Mouse (Mus musculus) cerebellum, adult 9-10 months (tissue): Measurements from ENCODE around the gene Gm17402.
A peak's percentile ranks its signal among the peaks of the same experiment; 100 is the strongest.

Experiments used
- DNase-seq: peaks from one replicate; pipeline ENCODE4 v3.0.0; 2022

Gene Gm17402

GRCm38 (mm10) chr3:67375063-67375462 lies at the start of gene Gm17402:
Gene Gm17402, minus strand, starts transcription at chr3:67375163.
- no peak for DNase-seq

DNA sequence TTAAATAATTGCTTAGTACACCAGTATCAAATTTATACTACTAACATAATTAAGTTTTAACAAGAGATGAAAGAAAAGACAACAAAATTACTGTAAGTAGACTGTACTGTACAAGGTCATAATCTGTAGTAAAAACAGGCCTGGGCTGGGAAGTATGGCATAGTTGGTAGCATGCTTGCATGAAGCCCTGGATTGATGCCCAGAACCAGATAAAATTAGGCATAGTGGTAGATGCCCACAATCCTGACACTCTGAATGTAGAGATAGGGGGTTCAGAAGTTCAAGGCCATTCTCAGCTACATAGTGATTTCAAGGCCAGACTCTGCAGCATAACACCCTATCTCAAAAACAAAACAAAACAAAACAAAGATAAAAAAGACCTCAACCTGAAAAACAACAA lies 3.3 kb upstream of the Gm17402 start:
- DNase-seq, result no peak

DNA sequence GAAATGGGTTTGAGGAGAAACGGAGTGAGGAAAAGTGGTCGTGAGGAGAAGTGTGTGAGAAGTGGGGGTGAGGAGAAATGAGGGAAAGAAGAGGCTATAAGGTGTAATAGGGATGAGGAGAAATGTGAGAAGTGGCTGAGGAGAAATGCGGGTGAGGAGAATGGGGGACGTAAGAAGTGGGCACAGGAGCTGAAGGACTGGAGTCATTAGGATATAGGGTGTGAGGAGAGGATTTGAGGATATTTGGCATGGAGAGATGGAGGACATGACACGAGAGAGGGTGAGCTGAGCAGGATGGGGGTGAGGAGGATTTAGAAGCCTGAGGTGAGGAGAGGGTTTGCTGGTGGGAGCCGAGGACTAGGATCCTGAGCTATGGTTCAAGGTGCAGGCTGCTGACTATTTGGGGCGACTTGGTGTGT lies 594 bp downstream of the Gm17402 start:
- DNase-seq, result no peak

GRCm38 (mm10) chr3:67373872-67374271 lies 1.1 kb downstream of the Gm17402 start, which contains the start of gene Mlf1:
Gene Mlf1, plus strand, starts transcription at chr3:67374097.
- DNase-seq, result peak; percentile 82

- DNase-seq, result no peak
Measured at GRCm38 (mm10) chr3:67372781-67373180, 2.2 kb downstream of the Gm17402 start.

GRCm38 (mm10) chr3:67372194-67372593 lies 2.8 kb downstream of the Gm17402 start:
- DNase-seq, result no peak

DNA sequence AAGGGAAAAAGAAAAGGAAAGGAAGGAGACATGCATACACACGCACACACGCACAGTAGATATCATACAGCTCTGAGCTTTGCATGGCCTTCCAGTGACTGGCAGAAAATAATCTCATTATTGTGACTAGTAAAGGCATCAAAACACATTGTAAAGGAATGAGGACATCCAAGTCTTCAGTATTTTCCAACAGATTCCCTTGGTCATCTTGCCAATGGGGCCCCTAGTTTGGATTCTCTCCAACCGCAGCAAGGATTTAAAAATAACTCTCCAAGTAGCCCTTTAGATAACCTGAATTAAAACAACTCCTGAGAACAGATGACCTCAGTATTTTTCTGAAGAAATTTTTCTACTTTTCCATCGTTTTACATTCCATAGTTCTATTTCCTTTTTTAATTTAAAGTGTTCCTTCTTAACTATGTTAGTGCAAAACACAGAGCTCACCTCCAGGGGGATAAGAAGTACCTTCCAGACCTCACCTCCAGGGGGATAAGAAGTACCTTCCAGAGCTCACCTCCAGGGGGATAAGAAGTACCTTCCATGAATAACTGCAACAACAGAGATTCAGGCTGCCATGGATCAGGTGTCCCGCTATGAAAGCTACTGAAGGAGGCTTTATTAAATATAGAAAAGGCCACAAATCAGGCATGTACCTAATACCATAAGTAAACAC lies 5.4 kb downstream of the Gm17402 start:
- no peak for DNase-seq

GRCm38 (mm10) chr3:67367481-67367880 lies 7.5 kb downstream of the Gm17402 start:
- no peak for DNase-seq

- no peak for DNase-seq
Measured at GRCm38 (mm10) chr3:67366087-67366892, 8.7 kb downstream of the Gm17402 start.

DNA sequence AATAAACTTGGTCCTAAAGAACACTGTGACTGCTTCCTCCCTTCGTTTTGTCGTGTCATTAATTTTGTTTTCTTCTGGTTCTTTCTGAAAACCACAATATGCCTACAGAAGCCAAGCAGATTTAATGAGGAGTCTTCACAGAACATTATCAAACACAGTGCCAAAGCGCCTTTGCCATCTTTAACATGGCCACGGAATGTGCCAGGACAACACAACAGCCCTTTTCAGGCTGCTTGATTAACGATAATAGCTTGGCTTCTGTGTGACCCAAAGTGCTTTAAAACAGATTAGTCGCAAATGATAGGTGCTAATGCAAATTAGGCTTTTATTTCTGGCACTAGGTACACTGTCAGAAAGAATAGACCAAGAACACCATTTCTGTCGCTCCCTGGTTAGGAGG lies 16.6 kb downstream of the Gm17402 start:
- no peak for DNase-seq

DNA sequence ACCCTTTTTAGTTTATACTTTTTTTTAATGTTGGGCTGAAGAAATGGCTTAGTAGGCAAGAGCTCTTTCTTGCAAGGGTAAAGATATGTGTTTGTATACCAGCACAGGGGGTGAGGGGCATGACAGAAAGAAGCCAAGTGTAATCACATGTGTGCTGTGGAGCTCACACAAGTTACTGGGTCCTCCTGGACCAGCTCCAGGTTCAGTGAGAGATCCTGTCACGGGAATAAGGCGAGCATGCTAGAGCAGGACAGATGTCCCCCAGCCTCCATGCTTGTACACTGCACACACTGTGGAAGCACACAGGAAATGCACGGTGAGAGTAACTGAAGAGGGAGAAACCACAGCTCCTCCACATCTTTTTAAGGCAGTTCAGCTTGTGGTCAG lies 22.2 kb downstream of the Gm17402 start:
- no peak for DNase-seq

GRCm38 (mm10) chr3:67352128-67352762 lies 22.7 kb downstream of the Gm17402 start:
- peak; percentile 44 for DNase-seq

- no peak for DNase-seq
Measured at GRCm38 (mm10) chr3:67351406-67352127, 23.4 kb downstream of the Gm17402 start.

GRCm38 (mm10) chr3:67346674-67347073 lies 28.3 kb downstream of the Gm17402 start:
- no peak for DNase-seq

- DNase-seq, result peak; percentile 32
Measured at GRCm38 (mm10) chr3:67344599-67344998, 30.4 kb downstream of the Gm17402 start.

DNA sequence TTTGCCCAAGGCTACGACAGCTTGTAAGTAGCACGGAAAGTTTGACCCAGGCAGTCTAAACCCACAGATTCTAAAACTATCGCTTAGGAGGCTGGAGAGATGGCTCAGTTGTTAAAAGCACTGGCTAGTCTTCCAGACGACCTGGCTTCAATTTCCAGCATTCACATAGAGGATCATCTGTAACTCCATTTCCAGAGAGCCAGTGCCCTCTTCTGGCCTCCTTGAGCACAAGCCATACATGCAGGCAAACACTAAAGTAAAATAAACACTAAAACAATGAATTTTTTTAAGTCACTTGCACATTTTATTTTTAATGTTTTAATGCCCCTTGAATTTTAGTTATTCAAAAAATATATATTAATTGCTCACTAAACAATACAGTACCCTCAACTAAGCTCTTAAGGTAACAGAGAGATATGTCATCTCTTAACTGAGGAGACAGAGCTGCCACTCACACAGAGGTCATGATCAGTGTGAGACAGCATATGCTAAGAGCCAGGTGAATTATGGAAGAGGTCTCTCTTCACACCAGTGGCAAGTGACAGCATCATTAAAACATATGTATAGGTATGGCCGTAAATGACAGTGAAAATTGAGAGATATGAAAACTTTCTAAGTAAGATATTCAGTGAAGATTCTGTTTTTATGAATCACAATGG lies 31.8 kb downstream of the Gm17402 start:
- DNase-seq, result no peak

DNA sequence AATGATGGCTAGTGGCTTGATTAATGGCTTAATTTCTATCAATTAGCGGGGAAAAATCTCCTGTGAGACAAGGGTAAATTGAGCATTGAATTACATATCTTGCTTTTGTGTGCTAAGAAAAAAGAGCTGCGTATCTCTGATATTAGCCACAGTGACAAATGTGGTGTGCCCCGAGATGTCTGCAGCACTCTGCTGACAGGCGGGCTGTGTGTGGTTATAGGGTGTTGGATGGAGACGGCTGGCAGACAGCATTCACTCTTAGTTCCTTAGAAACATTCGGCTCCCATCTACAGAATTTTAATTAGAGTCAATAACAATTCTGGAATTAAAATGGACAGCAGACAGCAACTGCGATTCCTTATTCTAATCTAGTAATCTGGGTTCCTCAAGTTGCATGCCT lies 34.0 kb downstream of the Gm17402 start:
- DNase-seq, result no peak

DNA sequence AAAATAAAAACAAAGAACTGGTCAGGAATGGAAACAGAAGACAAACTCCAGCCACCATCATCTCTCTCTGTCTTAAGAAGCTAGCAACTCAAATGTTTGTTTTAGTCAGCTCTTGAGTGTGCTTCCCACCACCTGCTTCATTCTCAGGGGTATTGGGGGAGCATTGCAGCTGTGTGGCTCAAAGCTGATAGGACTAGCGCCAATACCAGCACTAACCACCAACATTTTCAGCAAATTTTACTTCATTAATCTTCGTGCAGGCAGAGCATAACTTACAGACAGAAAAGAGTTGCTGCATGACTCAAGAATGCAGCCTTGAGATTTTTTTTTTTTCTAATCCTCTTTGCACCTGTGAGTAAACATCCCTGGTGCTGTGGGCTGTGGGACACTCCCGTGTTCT lies 35.4 kb downstream of the Gm17402 start:
- no peak for DNase-seq

DNA sequence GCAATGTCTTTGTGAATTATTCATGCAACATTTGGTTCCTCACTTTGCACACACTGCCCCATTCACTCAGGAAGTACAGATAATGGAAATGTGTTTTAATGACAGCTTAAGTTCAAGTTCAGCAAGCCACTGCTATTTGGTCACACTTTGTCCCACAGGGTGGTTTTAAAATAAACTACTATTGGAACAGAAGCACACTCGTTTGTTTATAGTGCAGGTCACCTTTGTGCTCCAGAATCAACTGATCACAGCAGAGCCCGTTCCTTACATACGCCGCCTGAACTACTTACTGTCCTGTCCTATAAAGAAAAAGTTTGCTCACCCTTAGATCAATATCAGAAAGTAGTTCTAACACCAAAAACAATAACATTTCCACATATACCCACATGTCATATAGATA lies 52.5 kb downstream of the Gm17402 start:
- DNase-seq, result no peak
